ENCODE assay signal across 9 mouse cellular contexts in genomic region chr2:26121541-26122083, GRCm38 (mm10). TPM values are rescaled to one million over a fixed set of nuclear protein-coding genes. Genes with fewer than 3 reads are reported as not detected.
DNase-seq lines count a peak whose midpoint lies in the region; ATAC-seq and TF ChIP-seq lines count a peak whose summit lies in the region.
"Had no signal": no experiment of that assay in that cellular context is flagged by ENCODE, and none has a peak within 500 bp of the region (broad histone marks: within the 10 kb centered on the region; RNA-seq: fewer than 3 reads in every experiment).

No protein-coding gene starts in this region.

- H3K27me3 ChIP-seq in heart, embryonic 12.5 days (replicated peaks): peaks cover 23% of the 10 kb centered on the region
- no peaks in the 10 kb centered on the region for H3K27me3 ChIP-seq in ES-Bruce4 (ENCODE audit: control insufficient read depth, insufficient read depth, low read length, poor library complexity, severe bottlenecking)
- H3K27me3 ChIP-seq in heart, embryonic 16.5 days (ENCODE audit: control insufficient read depth, insufficient read depth, low read length): no peaks in the 10 kb centered on the region
- H3K27me3 ChIP-seq in liver, embryonic 16.5 days (ENCODE audit: control insufficient read depth, insufficient read depth, low read depth, low read length): peaks cover 38% of the 10 kb centered on the region

- peak overlapping the region; percentile 71 for H3K4me3 ChIP-seq in heart, embryonic 12.5 days
- H3K4me3 ChIP-seq in ES-Bruce4 (ENCODE audit: low read depth, low read length): peak overlapping the region; percentile 64
- peak overlapping the region; percentile 77 for H3K4me3 ChIP-seq in heart, embryonic 16.5 days (ENCODE audit: low read length)
- peak overlapping the region; percentile 66 for H3K4me3 ChIP-seq in liver, embryonic 16.5 days (ENCODE audit: low read depth, low read length)

- DNase-seq in heart, adult 9 months (ENCODE audit: low spot score in 2 of 2): no peak
- DNase-seq in adrenal gland, adult 8-10 months: no peak
- no peak for DNase-seq in gastrocnemius, postnatal 10 days
- no peak for DNase-seq in adrenal gland, adult 18-20 months (ENCODE audit: low spot score in 2 of 2)

- TF ChIP-seq POLR2A in ES-Bruce4 (IDR thresholded peaks at IDR 0.05; ENCODE audit: insufficient read depth, low read length): no peak

- peaks cover 48% of the 10 kb centered on the region for H3K4me1 ChIP-seq in heart, embryonic 12.5 days (replicated peaks)
- peaks cover 3% of the 10 kb centered on the region for H3K4me1 ChIP-seq in ES-Bruce4 (ENCODE audit: control insufficient read depth, insufficient read depth, low read length)
- peaks cover 36% of the 10 kb centered on the region for H3K4me1 ChIP-seq in heart, embryonic 16.5 days (ENCODE audit: control insufficient read depth, insufficient read depth, low read length)
- peaks cover 39% of the 10 kb centered on the region for H3K4me1 ChIP-seq in liver, embryonic 16.5 days (ENCODE audit: control insufficient read depth, low read depth, low read length)

- WGBS in heart, embryonic 12.5 days: 25% methylated on average over 17 of the region's 17 CpGs
- WGBS in heart, embryonic 16.5 days: 32% methylated on average over 17 of the region's 17 CpGs
- WGBS in liver, embryonic 16.5 days (ENCODE audit: insufficient replicate concordance): 24% methylated on average over 17 of the region's 17 CpGs

- no peaks in the 10 kb centered on the region for H3K36me3 ChIP-seq in heart, embryonic 12.5 days
- no peaks in the 10 kb centered on the region for H3K36me3 ChIP-seq in ES-Bruce4 (ENCODE audit: control insufficient read depth, insufficient read depth, low read length, poor library complexity, severe bottlenecking)
- H3K36me3 ChIP-seq in heart, embryonic 16.5 days (ENCODE audit: control insufficient read depth, insufficient read depth): no peaks in the 10 kb centered on the region
- H3K36me3 ChIP-seq in liver, embryonic 16.5 days (ENCODE audit: control insufficient read depth, insufficient read depth): no peaks in the 10 kb centered on the region

- ATAC-seq in heart, embryonic 12.5 days (ENCODE audit: insufficient number of reproducible peaks, low FRiP score): no peak
- no peak for ATAC-seq in heart, embryonic 16.5 days (replicated peaks; ENCODE audit: extremely low read depth, insufficient read depth, low FRiP score)
- ATAC-seq in liver, embryonic 16.5 days (ENCODE audit: low read depth): no peak
- ATAC-seq: CD4-positive, CD25-positive, alpha-beta regulatory T cell, adult 4 months had no signal

- peak overlapping the region; percentile 95 for H3K4me2 ChIP-seq in heart, embryonic 12.5 days
- peak overlapping the region; percentile 97 for H3K4me2 ChIP-seq in heart, embryonic 16.5 days (ENCODE audit: low read depth, low read length)
- H3K4me2 ChIP-seq in liver, embryonic 16.5 days (ENCODE audit: low read depth, low read length): peak overlapping the region; percentile 79

- no peak for TF ChIP-seq CTCF in ES-Bruce4 (IDR thresholded peaks at IDR 0.05; ENCODE audit: low read depth, low read length)

- H3K9me3 ChIP-seq in heart, embryonic 12.5 days (replicated peaks): no peaks in the 10 kb centered on the region
- H3K9me3 ChIP-seq in ES-Bruce4 (replicated peaks; ENCODE audit: control insufficient read depth, insufficient read depth, low read length, poor library complexity, severe bottlenecking): no peaks in the 10 kb centered on the region
- H3K9me3 ChIP-seq in heart, embryonic 16.5 days (replicated peaks; ENCODE audit: control insufficient read depth, low read length): no peaks in the 10 kb centered on the region
- H3K9me3 ChIP-seq in liver, embryonic 16.5 days (replicated peaks; ENCODE audit: control insufficient read depth, low read length): no peaks in the 10 kb centered on the region

- peak overlapping the region; percentile 85 for H3K9ac ChIP-seq in heart, embryonic 12.5 days
- H3K9ac ChIP-seq in ES-Bruce4 (ENCODE audit: low read depth, poor library complexity, severe bottlenecking): peak overlapping the region; percentile 81; the same call in 1 of the 2 replicates
- H3K9ac ChIP-seq in heart, embryonic 16.5 days (ENCODE audit: low read length): peak overlapping the region; percentile 83
- peak overlapping the region; percentile 65 for H3K9ac ChIP-seq in liver, embryonic 16.5 days (ENCODE audit: low read depth, low read length)

- H3K27ac ChIP-seq in heart, embryonic 12.5 days (ENCODE audit: poor library complexity, severe bottlenecking): no peak overlapping the region
- no peak overlapping the region for H3K27ac ChIP-seq in ES-Bruce4 (ENCODE audit: insufficient read depth, low read length)
- no peak overlapping the region for H3K27ac ChIP-seq in heart, embryonic 16.5 days (ENCODE audit: low read length)
- no peak overlapping the region for H3K27ac ChIP-seq in liver, embryonic 16.5 days (ENCODE audit: low read length)

- no peak for TF ChIP-seq EP300 in ES-Bruce4 (IDR thresholded peaks at IDR 0.05; ENCODE audit: insufficient read depth, low read depth, low read length)

RNA-seq across cellular contexts. Expression of gene Nacc2, which starts 1.4 kb away (rescaled TPM):
- polyA plus RNA-seq in heart, embryonic 12.5 days (2016; fragmentation: Nextera tagmentation; extraction: Ambion mirVana): 6.5 and 6.6 TPM in 2 replicates
- 4.0 and 5.9 TPM in 2 replicates for polyA plus RNA-seq in ES-Bruce4 (2011; ENCODE audit: insufficient read depth, insufficient read length, low read depth, missing spikeins)
- 6.9 and 8.0 TPM in 2 replicates for polyA plus RNA-seq in heart, embryonic 16.5 days (2015; fragmentation: Nextera tagmentation; extraction: Ambion mirVana)
- 3.9 and 6.4 TPM in 2 replicates for polyA plus RNA-seq in liver, embryonic 16.5 days (2015; fragmentation: Nextera tagmentation; extraction: Ambion mirVana)
- 10 to 100 TPM; 42.6 to 58.0 (median 46.9) TPM for total RNA-seq in adrenal gland, adult 8-10 months (2022)
- 10 to 100 TPM; 13.4 to 14.5 TPM for total RNA-seq in gastrocnemius, postnatal 10 days (2021)
- 10 to 100 TPM; 41.4 to 44.0 TPM for total RNA-seq in adrenal gland, adult 18-20 months (2021)
